Mouse (Mus musculus) erythroid progenitor cell, adult 5-6 weeks (primary cell): ENCODE measurements around the gene Fank1. TPM values are rescaled to one million over a fixed set of nuclear protein-coding genes. Genes with fewer than 3 reads are reported as not detected.

Experiments used
- total RNA-seq, 2 experiments: library from RNA; stranded (forward) in 1 of 2; stranded (reverse) in 1 of 2; fragments of 150-400 nt in 1 of 2; fragments of 186-747, 209-891 nt in 1 of 2; gene quantifications; 2 replicates each; pipeline versions ENCODE4 v1.2.3 to v1.2.4; 2015 to 2017; ENCODE audit warnings: low replicate concordance in 2 of 2

Gene Fank1
- total RNA-seq, 2 experiments from 2014 or later = not detected

Other genes with a start within 250 kb of the Fank1 start
- gene Tex36, start 174.7 kb upstream of the Fank1 start, total RNA-seq (2015; ENCODE audit: low replicate concordance) = not detected in 2 replicates
- gene Tex36, start 174.7 kb upstream of the Fank1 start, total RNA-seq (2017; ENCODE audit: low replicate concordance) = not detected in 2 replicates
- gene Edrf1, start 139.3 kb upstream of the Fank1 start, total RNA-seq (2015; ENCODE audit: low replicate concordance) = 13.4 and 19.8 TPM in 2 replicates
- gene Edrf1, start 139.3 kb upstream of the Fank1 start, total RNA-seq (2017; ENCODE audit: low replicate concordance) = 26.3 and 74.8 TPM in 2 replicates
- gene Mmp21, start 96.8 kb upstream of the Fank1 start, total RNA-seq (2015; ENCODE audit: low replicate concordance) = not detected in 2 replicates
- 1.2 TPM in 1 of 2 replicates, not detected in the other for gene Mmp21, start 96.8 kb upstream of the Fank1 start, total RNA-seq (2017; ENCODE audit: low replicate concordance)
- 36.0 and 87.6 TPM in 2 replicates for gene Bccip, start 67.5 kb upstream of the Fank1 start, total RNA-seq (2015; ENCODE audit: low replicate concordance)
- gene Bccip, start 67.5 kb upstream of the Fank1 start, total RNA-seq (2017; ENCODE audit: low replicate concordance) = 39.5 and 56.6 TPM in 2 replicates
- 390 and 410 TPM in 2 replicates for gene Uros, start 66.8 kb upstream of the Fank1 start, total RNA-seq (2015; ENCODE audit: low replicate concordance)
- 315 and 333 TPM in 2 replicates for gene Uros, start 66.8 kb upstream of the Fank1 start, total RNA-seq (2017; ENCODE audit: low replicate concordance)
- 3.2 and 3.4 TPM in 2 replicates for gene Dhx32, start 5.9 kb downstream of the Fank1 start, total RNA-seq (2015; ENCODE audit: low replicate concordance)
- 4.8 and 23.4 TPM in 2 replicates for gene Dhx32, start 5.9 kb downstream of the Fank1 start, total RNA-seq (2017; ENCODE audit: low replicate concordance)